Mouse (Mus musculus): ENCODE data around the gene Mrnip.

The Mrnip gene

GRCm38 (mm10) chr11:50198916-50199315 lies 24.7 kb downstream of the Mrnip start:
- intact Hi-C loops (cut with DNase I), result no loop called here

- intact Hi-C loops (cut with DNase I), result no loop called here
Observed at GRCm38 (mm10) chr11:50200613-50201012, 26.4 kb downstream of the Mrnip start.

GRCm38 (mm10) chr11:50201590-50201989 lies 27.3 kb downstream of the Mrnip start:
- intact Hi-C loops (cut with DNase I), result no loop called here

- intact Hi-C loops (cut with DNase I), result no loop called here
Observed at GRCm38 (mm10) chr11:50203302-50203827, 29.1 kb downstream of the Mrnip start.

- intact Hi-C loops (cut with DNase I), result loop anchor here (5.0 kb wide), 1 partner anchor 33 kb away; the partner anchor contains the start of gene Mrnip
Observed at GRCm38 (mm10) chr11:50205434-50205833, 31.2 kb downstream of the Mrnip start.

GRCm38 (mm10) chr11:50206037-50206436 lies 31.8 kb downstream of the Mrnip start:
- intact Hi-C loops (cut with DNase I), result loop anchor here (5.0 kb wide), 1 partner anchor 34 kb away; the partner anchor contains the start of gene Mrnip

- intact Hi-C loops (cut with DNase I), result loop anchor here (5.0 kb wide), 1 partner anchor 35 kb away; the partner anchor contains the start of gene Mrnip
Observed at GRCm38 (mm10) chr11:50207344-50207743, 33.1 kb downstream of the Mrnip start.

- intact Hi-C loops (cut with DNase I), result loop anchor here (5.0 kb wide), 1 partner anchor 36 kb away; the partner anchor contains the start of gene Mrnip
Observed at GRCm38 (mm10) chr11:50208039-50208438, 33.8 kb downstream of the Mrnip start.

- intact Hi-C loops (cut with DNase I), result no loop called here
Observed at GRCm38 (mm10) chr11:50210101-50210504, 35.9 kb downstream of the Mrnip start.

GRCm38 (mm10) chr11:50210505-50211151 lies 36.4 kb downstream of the Mrnip start, which contains the start of the genes Sqstm1 and Mgat4b:
TSS of gene Sqstm1 (minus strand) at chr11:50210827.
TSS of gene Mgat4b (plus strand) at chr11:50210890.
- intact Hi-C loops (cut with DNase I), result no loop called here

GRCm38 (mm10) chr11:50211322-50212059 lies 37.2 kb downstream of the Mrnip start:
- intact Hi-C loops (cut with DNase I), result no loop called here

GRCm38 (mm10) chr11:50212060-50212739 lies 38.0 kb downstream of the Mrnip start:
- intact Hi-C loops (cut with DNase I), result no loop called here

GRCm38 (mm10) chr11:50212848-50213758 lies 38.9 kb downstream of the Mrnip start:
- intact Hi-C loops (cut with DNase I), result no loop called here

GRCm38 (mm10) chr11:50214631-50215030 lies 40.4 kb downstream of the Mrnip start:
- intact Hi-C loops (cut with DNase I), result no loop called here

GRCm38 (mm10) chr11:50215633-50216032 lies 41.4 kb downstream of the Mrnip start:
- intact Hi-C loops (cut with DNase I), result no loop called here

GRCm38 (mm10) chr11:50216724-50217366 lies 42.6 kb downstream of the Mrnip start:
- intact Hi-C loops (cut with DNase I), result no loop called here

GRCm38 (mm10) chr11:50217811-50218210 lies 43.6 kb downstream of the Mrnip start:
- intact Hi-C loops (cut with DNase I), result no loop called here

- intact Hi-C loops (cut with DNase I), result no loop called here
Observed at GRCm38 (mm10) chr11:50219833-50220232, 45.6 kb downstream of the Mrnip start.

GRCm38 (mm10) chr11:50222559-50223276 lies 48.5 kb downstream of the Mrnip start:
- intact Hi-C loops (cut with DNase I), result no loop called here
